Mouse (Mus musculus) liver, embryonic 16.5 days (tissue): ENCODE measurements at regions not wholly inside any gene's neighbourhood (a gene's known extent, or its start where the extent isn't known, plus 50 kb on each side); places are given as distances from the start of the nearest gene placed in this dataset.
"Not testable (repeated sequence)": the region's sequence is repeated elsewhere in the genome, so short reads cannot be mapped to it uniquely, and the experiment has no call there.

Experiments
- ATAC-seq: fragments of 200-750 bp; cut with Nextera tagmentation; 2 replicates; pipeline ENCODE4 v1.8.0; 2017; ENCODE audit warnings: low read depth, mild to moderate bottlenecking, moderate number of reproducible peaks, moderate library complexity
- H3K27ac ChIP-seq: fragments of 300-500 bp; sonication (generic); 2 replicates; pipeline ENCODE4 v1.5.1; 2014; ENCODE audit warnings: mild to moderate bottlenecking, low read length
- H3K27me3 ChIP-seq: fragments of 300-500 bp; sonication (generic); 2 replicates; pipeline ENCODE4 v1.6.1; 2014; ENCODE audit warnings: low read depth, low read length, mixed read lengths; ENCODE audit not compliant: control insufficient read depth, insufficient read depth
- H3K36me3 ChIP-seq: fragments of 300-500 bp; sonication (generic); 2 replicates; pipeline ENCODE4 v1.6.1; 2014; ENCODE audit warnings: mild to moderate bottlenecking; ENCODE audit not compliant: control insufficient read depth, insufficient read depth
- H3K4me1 ChIP-seq: fragments of 300-500 bp; sonication (generic); 2 replicates; pipeline ENCODE4 v1.6.1; 2014; ENCODE audit warnings: low read depth, low read length, mixed read lengths; ENCODE audit not compliant: control insufficient read depth
- H3K4me2 ChIP-seq: fragments of 300-500 bp; sonication (generic); 2 replicates; pipeline ENCODE4 v1.6.1; 2014; ENCODE audit warnings: low read depth, low read length, mixed read lengths
- H3K4me3 ChIP-seq: fragments of 300-500 bp; sonication (generic); 2 replicates; pipeline ENCODE4 v1.5.1; 2014; ENCODE audit warnings: low read depth, mild to moderate bottlenecking, low read length
- H3K9ac ChIP-seq: fragments of 300-500 bp; sonication (generic); 2 replicates; pipeline ENCODE4 v1.6.1; 2014; ENCODE audit warnings: low read depth, low read length
- H3K9me3 ChIP-seq: fragments of 300-500 bp; sonication (generic); replicated peaks from 2 replicates; pipeline ENCODE4 v1.6.1; 2016; ENCODE audit warnings: low read length; ENCODE audit not compliant: control insufficient read depth
- WGBS: fragments of 180-500 bp; shearing (Covaris S2); extraction: QIAGEN DNeasy Blood & Tissue Kit; methylation state at CpG from one replicate; pipeline ENCODE4 v1.1.7; 2014; ENCODE audit not compliant: insufficient replicate concordance; 5-methylcytosine and 5-hydroxymethylcytosine counted together

- H3K9ac ChIP-seq: no peak overlapping the region
- no peak overlapping the region for H3K27ac ChIP-seq
- no peaks in the 10 kb centered on the region for H3K4me1 ChIP-seq
- H3K27me3 ChIP-seq: no peaks in the 10 kb centered on the region
- no peaks in the 10 kb centered on the region for H3K9me3 ChIP-seq
- H3K36me3 ChIP-seq: no peaks in the 10 kb centered on the region
- 55% methylated on average over 2 of the region's 2 CpGs for WGBS
- no peak overlapping the region for H3K4me3 ChIP-seq
- H3K4me2 ChIP-seq: no peak overlapping the region
- ATAC-seq: no peak
Observed at GRCm38 (mm10) chr3:155942896-155943295, 618.7 kb upstream of the Negr1 start.

GRCm38 (mm10) chr3:155944042-155944735 lies 617.4 kb upstream of the Negr1 start:
- Histone ChIP-seq H3K4me1 (no peaks in the 10 kb centered on the region), H3K36me3 (no peaks in the 10 kb centered on the region), H3K9ac (no peak overlapping the region), H3K27me3 (no peaks in the 10 kb centered on the region), H3K9me3 (no peaks in the 10 kb centered on the region), H3K4me2 (no peak overlapping the region), H3K27ac (no peak overlapping the region), H3K4me3 (no peak overlapping the region)
- whole genome bisulfite sequencing: 42% methylated on average over 2 of the region's 2 CpGs
- no peak for ATAC-seq

GRCm38 (mm10) chr3:155945188-155945587 lies 616.4 kb upstream of the Negr1 start:
- H3K4me3 ChIP-seq: no peak overlapping the region
- no peak overlapping the region for H3K4me2 ChIP-seq
- no peaks in the 10 kb centered on the region for H3K4me1 ChIP-seq
- no peak for ATAC-seq
- no peaks in the 10 kb centered on the region for H3K36me3 ChIP-seq
- WGBS: 53% methylated on average over 2 of the region's 2 CpGs
- no peak overlapping the region for H3K27ac ChIP-seq
- no peaks in the 10 kb centered on the region for H3K27me3 ChIP-seq
- no peaks in the 10 kb centered on the region for H3K9me3 ChIP-seq
- no peak overlapping the region for H3K9ac ChIP-seq

- not testable (repeated sequence) for H3K36me3 ChIP-seq, ATAC-seq, H3K9ac ChIP-seq, H3K27me3 ChIP-seq, H3K4me3 ChIP-seq, H3K27ac ChIP-seq, H3K9me3 ChIP-seq, H3K4me1 ChIP-seq, H3K4me2 ChIP-seq
- 17% methylated on average over 2 of the region's 2 CpGs for WGBS
Observed at GRCm38 (mm10) chr3:155962496-155962895, 599.1 kb upstream of the Negr1 start.

GRCm38 (mm10) chr3:155979636-155980035 lies 582.0 kb upstream of the Negr1 start:
- Histone ChIP-seq H3K4me3 (no peak overlapping the region), H3K4me1 (no peaks in the 10 kb centered on the region), H3K27me3 (no peaks in the 10 kb centered on the region), H3K9me3 (no peaks in the 10 kb centered on the region), H3K9ac (no peak overlapping the region), H3K4me2 (no peak overlapping the region), H3K36me3 (no peaks in the 10 kb centered on the region), H3K27ac (no peak overlapping the region)
- no peak for ATAC-seq
- WGBS: 51% methylated on average over 2 of the region's 2 CpGs

GRCm38 (mm10) chr3:155994044-155994443 lies 567.5 kb upstream of the Negr1 start:
- Histone ChIP-seq H3K27ac (no peak overlapping the region), H3K27me3 (no peaks in the 10 kb centered on the region), H3K4me3 (no peak overlapping the region), H3K9ac (no peak overlapping the region), H3K9me3 (no peaks in the 10 kb centered on the region), H3K4me1 (no peaks in the 10 kb centered on the region), H3K4me2 (no peak overlapping the region), H3K36me3 (no peaks in the 10 kb centered on the region)
- WGBS: 46% methylated on average over 2 of the region's 2 CpGs
- no peak for ATAC-seq

GRCm38 (mm10) chr3:156017676-156018230 lies 543.8 kb upstream of the Negr1 start:
- Histone ChIP-seq H3K9me3 (no peaks in the 10 kb centered on the region), H3K27me3 (no peaks in the 10 kb centered on the region), H3K36me3 (no peaks in the 10 kb centered on the region), H3K9ac (no peak overlapping the region), H3K4me2 (no peak overlapping the region), H3K4me1 (no peaks in the 10 kb centered on the region), H3K4me3 (no peak overlapping the region), H3K27ac (no peak overlapping the region)
- 55% methylated on average over 7 of the region's 7 CpGs for WGBS
- ATAC-seq: no peak

GRCm38 (mm10) chr3:156028602-156029188 lies 532.9 kb upstream of the Negr1 start:
- no peaks in the 10 kb centered on the region for H3K27me3 ChIP-seq
- H3K27ac ChIP-seq: no peak overlapping the region
- H3K4me3 ChIP-seq: no peak overlapping the region
- no peaks in the 10 kb centered on the region for H3K36me3 ChIP-seq
- H3K4me2 ChIP-seq: no peak overlapping the region
- 60% methylated on average over 5 of the region's 5 CpGs for WGBS
- no peaks in the 10 kb centered on the region for H3K9me3 ChIP-seq
- no peak for ATAC-seq
- no peaks in the 10 kb centered on the region for H3K4me1 ChIP-seq
- no peak overlapping the region for H3K9ac ChIP-seq

GRCm38 (mm10) chr3:156070257-156070656 lies 491.3 kb upstream of the Negr1 start:
- Histone ChIP-seq H3K36me3 (no peaks in the 10 kb centered on the region), H3K4me3 (no peak overlapping the region), H3K4me2 (no peak overlapping the region), H3K9ac (no peak overlapping the region), H3K27me3 (no peaks in the 10 kb centered on the region), H3K4me1 (no peaks in the 10 kb centered on the region), H3K27ac (no peak overlapping the region), H3K9me3 (no peaks in the 10 kb centered on the region)
- no peak for ATAC-seq
- WGBS: 55% methylated on average over 4 of the region's 4 CpGs
